Mouse (Mus musculus) E14TG2a.4 (cell line): Measurements from ENCODE around the gene Pde4dip.

Experiments used
- CTCF ChIP-seq: conservative IDR thresholded peaks from 2 replicates; pipeline ENCODE4 v1.5.1; 2014; ENCODE audit warnings: low read length
- POU5F1 ChIP-seq: IDR thresholded peaks from 2 replicates; pipeline ENCODE4 v1.6.1; 2014; ENCODE audit warnings: low read length, borderline replicate concordance

DNA sequence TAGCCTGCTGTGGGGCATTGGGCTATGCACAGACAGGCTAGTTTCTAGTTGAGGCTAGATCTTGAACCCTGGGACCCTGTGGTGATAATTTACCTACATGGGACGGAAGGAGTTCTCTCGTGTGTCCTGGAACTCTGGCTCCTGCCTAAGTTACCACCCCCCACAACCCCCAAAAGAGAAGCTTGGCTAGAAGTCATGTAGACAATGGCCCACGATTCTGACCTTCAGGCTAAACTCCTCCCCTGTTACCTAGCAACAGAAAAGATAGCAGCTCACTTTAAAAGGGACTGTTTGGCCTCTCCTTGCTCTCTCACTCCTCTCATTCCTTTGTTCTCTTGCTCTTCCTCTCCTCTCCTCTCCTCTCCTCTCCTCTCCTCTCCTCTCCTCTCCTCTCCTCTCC, 69.5 kb downstream of the Pde4dip start:
- TF ChIP-seq CTCF (no peak), POU5F1 (no peak)
